ENCODE assay signal across 12 mouse cellular contexts in genomic region chr14:121316136-121316535, GRCm38 (mm10).
DNase-seq lines count a peak whose midpoint lies in the region; ATAC-seq lines count a peak whose summit lies in the region.
"Had no signal": no experiment of that assay in that cellular context is flagged by ENCODE, and none has a peak within 500 bp of the region (broad histone marks: within the 10 kb centered on the region; RNA-seq: fewer than 3 reads in every experiment).

No protein-coding gene starts in this region.

- H3K9ac ChIP-seq in heart, embryonic 11.5 days (ENCODE audit: low read depth, low read length): no peak overlapping the region
- H3K9ac ChIP-seq in kidney, embryonic 16.5 days (replicated peaks; ENCODE audit: low read length): no peak overlapping the region
- H3K9ac ChIP-seq in embryonic facial prominence, embryonic 14.5 days (ENCODE audit: low read depth, low read length): no peak overlapping the region

- no peak overlapping the region for H3K4me2 ChIP-seq in heart, embryonic 11.5 days
- no peak overlapping the region for H3K4me2 ChIP-seq in kidney, embryonic 16.5 days (replicated peaks; ENCODE audit: low read depth, low read length)
- no peak overlapping the region for H3K4me2 ChIP-seq in embryonic facial prominence, embryonic 14.5 days (ENCODE audit: low read depth, low read length)

- H3K27ac ChIP-seq in heart, embryonic 11.5 days (ENCODE audit: low read depth, low read length): peak overlapping the region; percentile 38; the same call in 1 of the 2 replicates
- 0 out of 2 replicates have a peak overlapping the region, but pooled peaks have one; percentile 20 for H3K27ac ChIP-seq in kidney, embryonic 16.5 days (ENCODE audit: low read length)
- peak overlapping the region; percentile 61 for H3K27ac ChIP-seq in embryonic facial prominence, embryonic 14.5 days (replicated peaks; ENCODE audit: low read depth, low read length)
- H3K27ac ChIP-seq: macrophage had no signal

- no peak for DNase-seq in heart, adult 9 months (ENCODE audit: low spot score in 2 of 2)
- DNase-seq in kidney, adult 8-10 months: no peak
- DNase-seq in ZHBTc4 (ENCODE audit: low read depth, low spot score): peak; percentile 46
- peak; percentile 43 for DNase-seq in embryonic facial prominence, embryonic 14.5 days (ENCODE audit: low spot score)
- DNase-seq in right cerebral cortex, postnatal 25 days: no peak
- DNase-seq: adrenal gland, postnatal 25 days; cerebellum, adult 18-20 months; kidney, postnatal 10 days; thymus, postnatal 4 days had no signal

- no peak for ATAC-seq in heart, embryonic 11.5 days (replicated peaks; ENCODE audit: insufficient number of reproducible peaks, low FRiP score, low TSS enrichment)
- no peak for ATAC-seq in kidney, embryonic 16.5 days (ENCODE audit: low FRiP score, low TSS enrichment)
- ATAC-seq in embryonic facial prominence, embryonic 14.5 days (ENCODE audit: low read depth): no peak

- peaks cover 66% of the 10 kb centered on the region for H3K4me1 ChIP-seq in heart, embryonic 11.5 days (ENCODE audit: control insufficient read depth, insufficient read depth, low read length)
- peaks cover 26% of the 10 kb centered on the region for H3K4me1 ChIP-seq in kidney, embryonic 16.5 days (ENCODE audit: insufficient read depth, low read length)
- H3K4me1 ChIP-seq in embryonic facial prominence, embryonic 14.5 days (ENCODE audit: control insufficient read depth, insufficient read depth, low read length): peaks cover 27% of the 10 kb centered on the region

- no peak overlapping the region for H3K4me3 ChIP-seq in heart, embryonic 11.5 days (ENCODE audit: low read depth, low read length)
- no peak overlapping the region for H3K4me3 ChIP-seq in kidney, embryonic 16.5 days (ENCODE audit: low read length)
- no peak overlapping the region for H3K4me3 ChIP-seq in embryonic facial prominence, embryonic 14.5 days (ENCODE audit: low read depth, low read length)

- WGBS in heart, embryonic 11.5 days (ENCODE audit: insufficient replicate concordance): 75% methylated on average over 5 of the region's 5 CpGs
- 48% methylated on average over 5 of the region's 5 CpGs for WGBS in kidney, embryonic 16.5 days
- WGBS in embryonic facial prominence, embryonic 14.5 days: 52% methylated on average over 5 of the region's 5 CpGs

- no peaks in the 10 kb centered on the region for H3K36me3 ChIP-seq in heart, embryonic 11.5 days (ENCODE audit: control insufficient read depth, insufficient read depth, low read length)
- no peaks in the 10 kb centered on the region for H3K36me3 ChIP-seq in kidney, embryonic 16.5 days (ENCODE audit: insufficient read depth, low read length)
- H3K36me3 ChIP-seq in embryonic facial prominence, embryonic 14.5 days (ENCODE audit: control insufficient read depth, insufficient read depth, low read length): no peaks in the 10 kb centered on the region

- no peaks in the 10 kb centered on the region for H3K27me3 ChIP-seq in heart, embryonic 11.5 days (ENCODE audit: control insufficient read depth, insufficient read depth, low read length)
- H3K27me3 ChIP-seq in kidney, embryonic 16.5 days (ENCODE audit: insufficient read depth, low read length): no peaks in the 10 kb centered on the region
- no peaks in the 10 kb centered on the region for H3K27me3 ChIP-seq in embryonic facial prominence, embryonic 14.5 days (replicated peaks; ENCODE audit: control insufficient read depth, insufficient read depth, low read length)

- H3K9me3 ChIP-seq in heart, embryonic 11.5 days (replicated peaks; ENCODE audit: control insufficient read depth, low read length): 0 out of 2 replicates have a peak, but pooled peaks cover 2% of the 10 kb centered on the region
- 0 out of 2 replicates have a peak, but pooled peaks cover 3% of the 10 kb centered on the region for H3K9me3 ChIP-seq in kidney, embryonic 16.5 days (ENCODE audit: low read length)
- H3K9me3 ChIP-seq in embryonic facial prominence, embryonic 14.5 days (ENCODE audit: control insufficient read depth, low read length): peaks cover 4% of the 10 kb centered on the region

Comparison
In these comparisons a context has a peak if more than half of its experiments do, and no peak if none do; other contexts are left out.
1. DNase-seq: peak in ZHBTc4 (single experiment) and embryonic facial prominence, embryonic 14.5 days (single experiment); none in heart, adult 9 months (0 of 2), kidney, adult 8-10 months (0 of 2) and right cerebral cortex, postnatal 25 days (single experiment).
2. Peak in every context shown above with its lines, with median percentiles within 50 percentile points of each other: H3K27ac ChIP-seq.